Mouse (Mus musculus): ENCODE data around the gene Cyp3a41b.
"Not testable (repeated sequence)": the region's sequence is repeated elsewhere in the genome, so short reads cannot be mapped to it uniquely, and the experiment has no call there.

Gene Cyp3a41b

DNA sequence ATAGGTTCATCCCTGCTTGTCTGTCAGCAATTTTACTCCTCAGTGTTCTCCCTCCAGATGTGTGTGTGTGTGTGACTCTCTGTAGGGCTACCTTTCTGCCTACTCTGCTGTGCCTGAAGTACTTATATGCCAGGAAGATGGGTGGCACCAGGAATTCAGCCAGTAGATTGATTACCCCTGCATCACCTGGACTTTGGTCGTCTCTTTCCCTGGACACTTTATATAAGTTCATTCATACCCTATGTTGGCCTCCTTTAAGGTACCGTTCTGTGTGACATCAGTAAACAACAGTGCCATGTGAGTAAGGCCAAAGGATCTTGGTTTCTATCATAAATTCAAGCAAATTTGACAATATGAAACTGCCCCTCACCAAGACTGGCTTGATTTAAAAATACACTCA, at the start of gene Cyp3a41b:
TSS of gene Cyp3a41b (minus strand) at position 101 of the 400 bp plus-strand sequence.
- not testable (repeated sequence) for DNase-seq (ENCODE audit: low read depth, low spot score)

DNA sequence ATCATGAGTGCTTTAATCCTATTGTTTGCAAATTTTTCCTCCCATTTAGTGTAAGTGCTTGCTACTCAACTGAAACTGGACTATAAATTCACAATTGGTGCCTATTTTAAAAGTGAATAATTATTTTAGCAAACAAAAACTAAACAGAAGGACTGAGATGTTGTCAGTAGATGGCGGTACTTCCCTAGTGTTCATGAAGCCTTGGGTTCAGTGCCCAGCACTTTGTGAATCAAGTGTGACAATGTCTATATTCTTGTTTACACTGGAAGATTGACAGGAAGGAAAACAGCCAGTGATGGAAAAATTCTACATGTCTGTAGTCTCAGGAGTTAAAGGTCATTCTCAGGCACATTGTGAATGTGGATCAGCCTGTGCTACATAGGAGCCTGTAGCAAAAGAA, 47.8 kb upstream of the Cyp3a41b start:
- not testable (repeated sequence) for DNase-seq (ENCODE audit: low read depth, low spot score)

DNA sequence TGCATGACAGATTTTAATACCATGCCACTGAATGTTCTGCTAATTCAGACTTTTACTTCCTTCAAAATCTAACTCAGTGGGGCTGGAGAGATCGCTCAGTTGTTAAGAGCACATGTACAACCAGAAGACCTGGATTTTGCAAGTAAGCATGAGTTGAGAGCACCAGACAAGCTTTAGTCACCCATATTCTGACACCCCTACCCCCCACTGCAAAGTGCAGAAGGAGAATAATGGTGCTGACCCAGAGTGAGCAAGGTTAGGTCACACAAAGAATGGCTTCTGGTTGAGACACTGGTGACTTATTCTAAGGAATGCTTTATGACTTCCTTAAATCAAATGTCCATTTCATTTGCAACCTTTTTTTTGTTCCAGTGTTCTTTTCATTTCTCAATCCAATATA, 20.4 kb upstream of the Cyp3a41b start:
- not testable (repeated sequence) for DNase-seq (ENCODE audit: low read depth, low spot score)

DNA sequence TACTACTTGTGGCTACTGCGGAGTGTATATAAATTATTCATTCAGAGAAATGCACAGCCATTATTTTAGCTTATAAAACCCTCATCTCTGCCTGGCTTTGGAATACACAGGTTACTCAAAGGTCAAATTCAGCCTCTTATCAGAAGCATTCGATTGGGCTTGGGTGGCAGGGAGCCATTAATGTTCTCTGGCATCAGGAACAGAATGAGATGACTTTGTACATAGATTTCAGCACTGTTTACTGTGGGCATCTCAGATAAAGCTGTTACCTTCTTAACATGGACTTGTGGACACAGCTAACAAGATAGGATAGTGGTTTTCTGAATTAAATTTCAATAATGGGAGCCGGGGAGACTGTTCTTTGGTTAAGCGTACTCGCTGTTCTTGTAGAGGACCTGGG, 13.3 kb upstream of the Cyp3a41b start:
- DNase-seq (ENCODE audit: low read depth, low spot score) = not testable (repeated sequence)

DNA sequence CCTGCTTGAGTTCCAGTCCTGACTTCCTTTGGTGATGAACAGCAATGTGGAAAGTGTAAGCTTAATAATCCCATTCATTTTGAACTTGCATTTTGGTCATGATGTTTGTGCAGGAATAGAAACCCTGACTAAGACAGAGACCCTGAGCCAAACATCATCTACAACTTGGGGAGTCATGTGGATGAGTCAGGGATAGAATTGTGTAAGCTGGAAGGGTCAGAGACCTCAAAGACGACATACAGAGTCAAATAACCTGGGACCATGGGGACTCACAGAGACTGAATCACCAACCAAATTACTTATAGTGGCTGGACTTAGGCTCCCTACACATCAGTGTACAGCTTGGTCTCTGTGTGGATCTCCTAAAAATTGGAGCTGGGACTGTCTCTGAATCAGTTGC, 7.2 kb downstream of the Cyp3a41b start:
- not testable (repeated sequence) for DNase-seq (ENCODE audit: low read depth, low spot score)

DNA sequence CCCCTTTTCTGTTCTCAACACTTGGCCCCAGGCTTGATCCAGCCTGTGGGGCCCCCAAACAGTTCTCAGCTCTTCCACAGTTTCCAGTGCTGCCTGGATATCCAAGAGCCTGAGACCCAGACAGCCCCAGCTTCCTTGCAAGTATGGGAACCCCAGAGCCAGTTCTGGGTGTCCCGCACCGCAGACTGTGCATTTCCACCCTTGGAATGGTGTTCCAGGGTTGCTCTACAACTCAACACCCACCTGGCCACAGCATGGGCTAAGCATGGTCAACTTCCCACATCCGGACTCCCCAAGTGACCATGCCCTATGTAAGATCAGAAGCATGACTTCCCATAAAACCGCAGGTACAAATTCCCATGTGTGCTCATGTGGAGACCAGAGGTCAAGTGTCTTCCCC, 8.9 kb downstream of the Cyp3a41b start:
- DNase-seq (ENCODE audit: low read depth, low spot score) = not testable (repeated sequence)

DNA sequence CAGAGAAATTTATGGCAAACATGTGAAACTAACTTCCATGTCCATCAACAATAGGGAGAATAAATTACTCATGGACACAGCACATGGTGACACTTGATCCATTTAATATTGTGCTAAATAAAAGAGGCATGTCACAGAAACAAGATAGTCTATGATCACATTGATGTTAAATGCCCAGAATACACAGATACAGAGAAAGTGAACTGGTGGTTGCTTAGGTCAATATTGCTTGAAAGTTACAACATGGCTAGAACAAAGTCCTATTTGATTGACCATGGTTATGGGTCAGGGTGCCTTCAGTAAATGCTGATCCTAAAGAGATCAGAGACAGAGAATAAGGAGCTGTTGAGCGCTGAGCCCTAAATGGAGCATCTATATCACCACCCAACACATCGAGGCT, 12.6 kb downstream of the Cyp3a41b start:
- not testable (repeated sequence) for DNase-seq (ENCODE audit: low read depth, low spot score)

All from ZHBTc4 (cell line).